Mouse (Mus musculus) adrenal gland, postnatal 36 days (tissue): Measurements from ENCODE around the gene Psg26. TPM values are rescaled to one million over a fixed set of nuclear protein-coding genes. Genes with fewer than 3 reads are reported as not detected.
"Not testable (repeated sequence)": the region's sequence is repeated elsewhere in the genome, so short reads cannot be mapped to it uniquely, and the experiment has no call there.

ENCODE experiments used
- DNase-seq, 2 experiments: peaks; one replicate each; pipeline ENCODE4 v3.0.0; 2021; ENCODE audit warnings: mixed read lengths in 1 of 2
- long read RNA-seq, 2 experiments: library from polyadenylated mRNA; stranded (forward); transcript quantifications; one replicate each; pipeline ENCODE4 v2.0.0; 2021; ENCODE audit warnings: borderline sequencing depth in 2 of 2
- total RNA-seq, 2 experiments: library from RNA; stranded (reverse); gene quantifications; 2 replicates each; pipeline ENCODE4 v1.2.3; 2021

The Psg26 gene
- total RNA-seq: not detected
- long read RNA-seq, experiment 1: 0 reads
- long read RNA-seq, experiment 2: 0 reads

DNA sequence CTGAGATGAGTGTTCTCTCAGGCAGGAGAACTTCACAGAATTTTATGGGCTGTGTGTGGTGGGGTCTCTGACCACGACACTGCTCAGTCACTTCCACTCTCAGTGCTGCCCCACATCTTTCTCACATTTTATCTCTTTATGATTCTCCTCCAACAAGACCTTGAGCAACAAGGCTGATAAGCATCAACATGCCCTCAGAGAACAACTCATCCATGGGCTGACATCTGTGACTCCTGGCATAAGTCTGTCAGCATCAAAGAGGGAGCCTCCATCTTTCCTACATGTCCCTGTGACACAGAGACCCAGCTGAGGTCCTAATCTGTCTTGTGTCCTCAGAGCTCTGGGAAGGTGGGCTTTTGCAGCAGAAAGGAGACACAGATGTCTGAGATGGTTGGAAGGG lies at the start of gene Psg26:
Gene Psg26 (minus strand): TSS at position 101 of the 400 bp plus-strand sequence.
- DNase-seq: no peak

DNA sequence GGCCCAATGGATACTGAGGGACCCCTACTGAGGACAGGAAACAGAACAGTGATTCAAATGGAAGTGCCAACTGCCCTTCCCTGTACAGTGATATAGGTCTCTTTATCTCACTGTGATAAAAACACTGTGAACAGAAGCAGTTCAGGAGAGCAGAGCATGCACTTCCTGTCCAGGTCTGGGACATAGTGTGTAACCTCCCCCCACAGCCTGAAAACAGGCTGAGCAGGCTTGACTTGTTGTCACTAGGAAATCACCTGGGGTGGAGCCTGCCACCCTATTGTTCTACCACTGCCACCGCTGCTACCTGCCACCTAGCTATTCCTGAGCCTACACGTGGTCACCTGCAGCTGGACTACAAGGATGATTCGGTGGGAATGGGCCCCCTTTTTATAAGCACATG lies 49.4 kb upstream of the Psg26 start:
- DNase-seq: no peak

DNA sequence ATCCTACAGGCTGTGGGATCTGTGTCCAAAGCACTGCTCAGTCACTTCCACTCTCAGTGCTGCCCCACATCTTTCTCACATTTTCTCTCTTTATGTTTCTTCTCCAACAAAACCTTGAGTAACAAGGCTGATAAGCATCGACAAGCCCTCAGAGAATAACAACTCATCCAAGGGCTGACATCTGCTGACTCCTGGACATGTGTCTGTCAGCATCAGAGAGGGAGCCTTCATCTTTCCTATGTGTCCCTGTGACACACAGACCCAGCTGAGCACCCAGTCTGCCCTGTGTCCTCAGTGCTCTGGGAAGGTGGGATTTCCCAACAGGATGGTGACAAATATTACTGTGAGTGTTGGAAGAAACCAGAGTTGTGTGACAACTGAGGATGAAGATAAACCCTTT lies 48.2 kb upstream of the Psg26 start, which contains the start of gene Psg25:
Gene Psg25 (minus strand): TSS at position 101 of the 400 bp plus-strand sequence.
- no peak for DNase-seq

DNA sequence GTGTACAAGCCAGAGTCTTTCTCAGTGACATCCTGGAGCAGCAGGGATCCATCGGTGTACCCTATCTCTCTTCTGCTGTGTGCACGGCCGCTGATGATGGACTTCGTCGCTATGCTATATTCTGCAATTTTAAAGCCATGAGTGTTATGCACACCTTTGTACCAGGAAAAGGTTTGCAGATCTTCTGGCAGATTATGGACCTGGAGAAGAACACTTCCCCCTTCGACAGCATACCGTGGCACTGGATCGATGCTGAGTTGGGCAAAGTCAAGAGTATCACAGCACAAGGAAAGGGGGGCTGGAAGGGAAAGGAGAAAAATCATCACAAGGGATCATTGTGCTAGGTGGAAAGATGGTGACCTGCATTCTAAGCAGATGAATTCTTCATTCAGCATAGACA lies 40.7 kb upstream of the Psg26 start:
- no peak for DNase-seq

- DNase-seq: not testable (repeated sequence)
Measured at GRCm38 (mm10) chr7:18512848-18513247, 28.9 kb upstream of the Psg26 start.

GRCm38 (mm10) chr7:18512417-18512816 lies 28.4 kb upstream of the Psg26 start:
- DNase-seq: not testable (repeated sequence)

GRCm38 (mm10) chr7:18511479-18511878 lies 27.5 kb upstream of the Psg26 start:
- DNase-seq: no peak

- DNase-seq: not testable (repeated sequence)
Measured at GRCm38 (mm10) chr7:18431941-18432340, 52.0 kb downstream of the Psg26 start, which contains the start of gene Psg28. Gene Psg28 (minus strand): TSS chr7:18432041.

Other genes starting within 250 kb of the Psg26 start
- not detected for gene Mill1, start 238.8 kb downstream of the Psg26 start, total RNA-seq
- gene Psg18, start 129.2 kb downstream of the Psg26 start, total RNA-seq: not detected
- gene Psg28, start 52.1 kb downstream of the Psg26 start, total RNA-seq: not detected
- not detected for gene Psg25, start 48.1 kb upstream of the Psg26 start, total RNA-seq
- not detected for gene Psg27, start 83.1 kb upstream of the Psg26 start, total RNA-seq
- gene Psg23, start 132.3 kb upstream of the Psg26 start, total RNA-seq: not detected
- not detected for gene Psg21, start 172.5 kb upstream of the Psg26 start, total RNA-seq
- gene Psg20, start 202.0 kb upstream of the Psg26 start, total RNA-seq: not detected
- gene Psg22, start 233.9 kb upstream of the Psg26 start, total RNA-seq: not detected